Mouse (Mus musculus) left cerebral cortex, postnatal 10 days (tissue): ENCODE results near the gene Rab8b. TPM values are rescaled to one million over a fixed set of nuclear protein-coding genes. Genes with fewer than 3 reads are reported as not detected.

ENCODE experiments used
- DNase-seq, 2 experiments: peaks; one replicate each; pipeline ENCODE4 v3.0.0; 2021 to 2022; ENCODE audit warnings: low spot score in 2 of 2, mixed read lengths in 1 of 2; ENCODE audit errors: extremely low spot score in 1 of 2
- intact Hi-C: fragments of 180-260 bp; cut with DNase I; formaldehyde crosslinking; loops from one replicate; pipeline ENCODE4 v1.15.1; 2025
- total RNA-seq, 2 experiments: library from RNA; stranded (reverse); gene quantifications; 2 replicates each; pipeline ENCODE4 v1.2.3; 2021

Gene Rab8b
- 10 to 100 TPM; 21.8 TPM for total RNA-seq

DNA sequence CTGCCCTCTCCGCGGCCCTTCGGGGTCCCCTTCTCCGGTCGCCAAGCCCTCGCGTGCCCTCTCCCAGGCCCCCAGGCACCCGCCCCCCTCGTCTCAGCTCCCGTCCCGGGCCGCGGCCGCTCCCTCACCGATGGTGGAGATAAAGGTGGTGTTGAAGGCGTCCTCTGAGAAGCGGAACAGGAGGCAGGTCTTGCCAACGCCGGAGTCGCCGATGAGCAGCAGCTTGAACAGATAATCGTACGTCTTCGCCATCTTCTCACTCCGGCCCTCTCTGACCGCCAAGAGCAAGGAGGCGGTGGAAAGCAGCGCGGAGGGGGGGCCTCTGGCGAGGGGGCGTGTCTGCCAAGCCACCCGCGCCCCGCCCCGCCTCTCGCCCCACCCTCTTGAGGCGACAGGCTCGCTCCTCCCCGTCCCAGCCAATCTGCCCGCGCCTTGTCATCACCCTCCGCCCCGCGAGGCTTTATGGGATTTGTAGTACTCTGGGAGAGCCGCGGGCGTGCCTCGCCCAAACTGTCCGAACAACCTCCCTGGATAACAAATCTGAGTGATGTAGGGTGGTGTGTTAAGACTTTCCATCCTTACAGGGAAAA is at the start of gene Rab8b:
Gene Rab8b (minus strand): TSS at position 306 of the 590 bp plus-strand sequence.
- intact Hi-C loops = loop anchor here (10.0 kb wide), 1 partner anchor 55 kb away; no protein-coding TSS in a partner anchor

GRCm38 (mm10) chr9:66967492-66967891 is 48.0 kb upstream of the Rab8b start:
- intact Hi-C loops = no loop called here
- no peak for DNase-seq

More for the DNA sequence above, at the start of gene Rab8b:
- peak; percentile 94 to 99 for DNase-seq

GRCm38 (mm10) chr9:66961478-66961877 is 42.0 kb upstream of the Rab8b start:
- intact Hi-C loops = no loop called here
- DNase-seq = no peak

- intact Hi-C loops = no loop called here
Observed at GRCm38 (mm10) chr9:66957451-66957850, 38.0 kb upstream of the Rab8b start.

GRCm38 (mm10) chr9:66952886-66953285 is 33.4 kb upstream of the Rab8b start:
- intact Hi-C loops = no loop called here
- no peak for DNase-seq

More at GRCm38 (mm10) chr9:66957451-66957850, 38.0 kb upstream of the Rab8b start:
- no peak for DNase-seq

- DNase-seq = no peak
- intact Hi-C loops = no loop called here
Observed at GRCm38 (mm10) chr9:66952321-66952720, 32.8 kb upstream of the Rab8b start.

GRCm38 (mm10) chr9:66948536-66948935 is 29.0 kb upstream of the Rab8b start:
- intact Hi-C loops = no loop called here
- no peak for DNase-seq

GRCm38 (mm10) chr9:66945647-66946641 is 26.5 kb upstream of the Rab8b start, which contains the start of gene Rps27l:
Gene Rps27l, plus strand, starts transcription at chr9:66946086.
- peak; percentile 86 to 97 for DNase-seq
- intact Hi-C loops = no loop called here

DNA sequence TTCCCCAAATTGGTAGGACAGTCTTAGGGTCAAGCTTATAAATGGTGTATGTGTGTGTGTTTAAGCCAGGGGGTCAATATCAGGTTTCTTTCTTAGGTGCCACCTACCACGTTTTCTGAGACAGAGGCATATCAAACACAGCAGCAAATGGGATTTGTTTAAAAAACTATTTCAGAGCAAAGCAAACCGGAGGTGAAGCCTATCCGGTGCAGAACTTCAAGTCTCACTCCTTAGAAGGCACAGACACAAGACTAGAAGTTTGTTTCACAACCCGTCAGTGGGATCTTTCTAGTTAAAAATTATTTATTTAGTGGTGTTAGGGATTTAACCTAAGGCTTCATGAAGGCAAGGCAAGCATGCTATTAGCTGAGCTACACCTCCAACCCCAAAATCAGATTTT is 25.7 kb upstream of the Rab8b start:
- no peak for DNase-seq
- intact Hi-C loops = no loop called here

- peak in 1 of 2 experiments; percentile 26 for DNase-seq
- intact Hi-C loops = loop anchor here (5.0 to 10.0 kb wide), 2 partner anchors 54 to 92 kb away; no protein-coding TSS in a partner anchor
Observed at GRCm38 (mm10) chr9:66938836-66939235, 19.3 kb upstream of the Rab8b start.

DNA sequence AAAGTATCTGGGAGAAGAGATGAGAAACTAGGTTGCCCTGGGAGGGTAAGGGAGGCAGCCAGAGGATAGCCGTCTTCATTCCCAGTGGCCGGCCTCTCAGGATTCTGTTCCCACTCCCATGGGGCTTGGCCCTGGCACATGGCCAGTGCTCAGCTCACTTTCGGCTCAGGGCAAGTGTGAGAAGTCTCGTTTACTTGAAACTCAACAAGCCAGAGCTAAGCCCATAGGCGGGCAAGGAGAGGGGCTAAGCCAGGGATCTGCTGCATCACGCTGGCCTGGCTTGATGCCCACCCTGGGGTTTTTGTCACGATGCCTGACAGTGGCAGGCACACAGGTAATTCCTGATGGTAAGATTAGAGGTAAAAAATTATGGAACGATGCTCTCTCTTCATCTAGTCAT is 18.0 kb upstream of the Rab8b start:
- intact Hi-C loops = loop anchor here (5.0 to 10.0 kb wide), 2 partner anchors 53 to 90 kb away; no protein-coding TSS in a partner anchor
- peak in 1 of 2 experiments; percentile 69 for DNase-seq

- intact Hi-C loops = loop anchor here (10.0 kb wide), 1 partner anchor 49 kb away; no protein-coding TSS in a partner anchor
- DNase-seq = no peak
Observed at GRCm38 (mm10) chr9:66933869-66934808, 14.7 kb upstream of the Rab8b start.

DNA sequence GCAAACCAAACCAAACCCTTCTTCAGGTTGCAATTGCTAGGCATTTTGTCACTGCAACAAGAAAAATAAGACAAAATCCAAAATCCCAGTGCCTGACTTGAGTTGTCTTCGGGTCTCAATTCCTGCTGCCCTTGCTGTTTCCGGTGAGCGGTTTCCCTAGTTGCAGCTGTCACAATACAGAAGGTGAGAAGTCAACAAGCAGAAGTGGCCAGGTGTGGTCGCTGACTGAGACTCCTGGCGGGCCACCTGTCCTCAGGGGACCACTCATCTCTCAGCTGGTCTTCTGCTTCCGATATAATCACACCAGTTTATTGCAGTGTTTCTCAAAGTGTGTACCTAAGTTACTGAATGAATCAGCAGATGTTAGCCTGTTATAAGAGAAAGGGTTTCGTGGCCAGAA is 10.9 kb upstream of the Rab8b start:
- no peak for DNase-seq
- intact Hi-C loops = loop anchor here (10.0 kb wide), 1 partner anchor 46 kb away; no protein-coding TSS in a partner anchor

DNA sequence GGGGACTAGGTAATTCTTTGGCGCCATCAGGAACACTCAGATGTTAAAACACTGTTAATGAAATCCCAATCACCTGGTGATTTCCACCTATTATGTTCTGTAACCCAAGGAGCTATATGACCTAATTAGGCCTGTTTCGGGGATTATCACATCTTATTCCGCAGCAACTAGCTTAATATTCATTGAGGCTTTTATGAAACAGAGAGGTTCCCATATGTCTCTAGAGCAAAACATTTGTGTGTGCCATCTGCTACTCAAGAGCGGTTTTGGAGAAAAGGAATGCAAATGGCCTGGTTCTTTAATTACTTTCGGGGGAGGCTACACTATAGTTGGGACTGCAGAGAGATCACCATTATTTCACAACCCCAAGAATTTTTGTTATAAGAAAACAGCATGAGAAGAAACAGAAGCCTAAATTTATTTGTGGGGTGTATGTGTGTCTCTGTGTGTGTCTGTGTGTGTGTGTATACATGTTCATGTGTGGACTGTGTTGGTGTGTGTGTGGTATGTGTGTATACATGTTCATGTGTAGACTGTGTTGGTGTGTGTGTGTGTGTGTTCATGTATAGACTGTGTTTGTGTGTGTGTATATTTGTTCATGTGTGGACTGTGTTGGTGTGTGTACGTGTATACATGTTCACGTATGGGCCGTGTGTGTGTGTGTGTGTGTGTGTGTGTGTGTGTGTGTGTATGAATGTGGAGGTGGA is 8.4 kb upstream of the Rab8b start:
- peak in 1 of 2 experiments; percentile 36 for DNase-seq
- intact Hi-C loops = no loop called here

DNA sequence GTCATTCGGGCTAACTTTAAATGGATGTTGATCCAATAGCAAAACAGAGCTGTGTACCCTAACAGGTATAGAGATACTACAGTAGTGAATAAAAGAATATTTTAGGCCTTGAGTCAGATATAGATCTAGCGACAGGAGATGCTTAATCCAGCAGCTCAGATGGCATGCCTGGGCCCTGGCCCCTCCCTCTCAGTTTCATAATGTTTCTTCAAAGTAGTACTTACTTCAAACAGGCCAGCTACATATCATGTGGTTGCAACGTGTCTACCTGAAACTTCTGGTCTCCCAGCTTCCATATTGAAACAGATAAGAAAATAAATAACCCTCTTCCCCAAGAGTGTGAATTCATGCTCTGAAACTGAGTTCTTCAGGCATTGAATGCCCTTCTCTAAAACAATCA is 6.4 kb upstream of the Rab8b start:
- intact Hi-C loops = no loop called here
- DNase-seq = no peak

DNA sequence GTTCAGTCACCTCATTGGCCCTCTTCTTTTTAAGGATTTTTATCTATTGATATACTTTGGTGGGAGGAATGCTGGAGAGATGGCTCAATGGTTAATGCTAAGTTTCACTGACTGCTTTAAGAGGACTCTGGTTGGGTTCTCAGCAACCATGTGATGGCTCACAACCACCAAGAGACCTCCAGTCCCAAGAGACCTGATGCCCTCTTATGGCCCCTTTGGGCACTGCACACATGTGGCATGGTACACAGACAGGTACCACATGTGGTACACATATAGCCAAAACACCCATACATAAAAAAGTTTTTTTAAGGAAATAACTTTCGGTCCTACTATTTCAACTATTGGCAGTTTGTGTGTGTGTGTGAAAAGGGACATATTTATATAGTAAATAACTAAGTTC is 2.6 kb upstream of the Rab8b start:
- no peak for DNase-seq
- intact Hi-C loops = no loop called here

- DNase-seq = no peak
Observed at GRCm38 (mm10) chr9:66920488-66921279, 1.2 kb upstream of the Rab8b start.

More at GRCm38 (mm10) chr9:66920488-66921279, 1.2 kb upstream of the Rab8b start:
- intact Hi-C loops = no loop called here
